Comparison of ENCODE assay signal across 8 mouse cellular contexts in the genomic region with DNA sequence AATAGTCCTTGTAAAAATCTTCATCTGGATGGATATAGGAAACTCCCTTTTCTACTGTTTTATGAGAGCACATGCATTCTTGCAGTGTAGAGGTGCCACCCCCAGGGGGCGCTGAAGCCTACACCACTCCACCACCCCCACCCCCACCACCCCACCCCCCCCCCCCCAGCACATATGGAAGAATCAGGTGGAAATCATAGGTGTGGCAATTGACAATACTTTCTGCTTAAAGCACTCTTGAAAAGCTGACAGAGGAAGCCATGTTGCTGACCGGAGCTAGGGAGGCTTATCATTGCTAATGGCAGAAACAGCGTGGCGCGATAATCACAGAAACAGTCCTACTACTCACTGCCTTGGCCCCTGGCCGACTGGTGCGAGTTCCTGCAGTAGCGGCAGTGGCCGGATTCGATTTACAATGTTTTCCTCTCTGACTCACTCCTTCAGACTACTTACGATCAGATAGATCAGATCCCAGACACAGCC.
DNase-seq lines count a peak whose midpoint lies in the region; ATAC-seq and TF ChIP-seq lines count a peak whose summit lies in the region.

No protein-coding gene starts in this region.

- 45% methylated on average over 11 of the region's 11 CpGs for WGBS in hindbrain, postnatal 0 days
- WGBS in hindbrain, embryonic 14.5 days = 53% methylated on average over 11 of the region's 11 CpGs
- 29% methylated on average over 11 of the region's 11 CpGs for WGBS in embryonic facial prominence, embryonic 14.5 days
- WGBS in liver, embryonic 13.5 days (ENCODE audit: insufficient replicate concordance) = 17% methylated on average over 11 of the region's 11 CpGs

- TF ChIP-seq CTCF in hindbrain, postnatal 0 days (IDR thresholded peaks at IDR 0.05; ENCODE audit: low read depth) = peak; percentile 33; the same call in 1 of the 2 replicates
- TF ChIP-seq CTCF in E14TG2a.4 (conservative IDR thresholded peaks at IDR 0.05; ENCODE audit: low read length) = peak; percentile 34

- ATAC-seq in hindbrain, postnatal 0 days = no peak
- no peak for ATAC-seq in hindbrain, embryonic 14.5 days (ENCODE audit: low FRiP score)
- no peak for ATAC-seq in embryonic facial prominence, embryonic 14.5 days (ENCODE audit: low read depth)
- no peak for ATAC-seq in liver, embryonic 13.5 days (ENCODE audit: low read depth)

- DNase-seq in hindbrain, postnatal 0 days (ENCODE audit: low spot score) = peak; percentile 42
- DNase-seq in hindbrain, embryonic 14.5 days (ENCODE audit: low spot score) = no peak
- DNase-seq in embryonic facial prominence, embryonic 14.5 days (ENCODE audit: low spot score) = no peak
- peak; percentile 44 to 69 for DNase-seq in heart, postnatal 36 days
- no peak for DNase-seq in liver, embryonic 13.5 days
- DNase-seq in thymus, postnatal 4 days = peak; percentile 72
- no peak for DNase-seq in right cerebral cortex, postnatal 36 days (ENCODE audit: low spot score in 2 of 2)

- H3K9ac ChIP-seq in hindbrain, postnatal 0 days (replicated peaks; ENCODE audit: low read length) = no peak overlapping the region
- H3K9ac ChIP-seq in hindbrain, embryonic 14.5 days = no peak overlapping the region
- H3K9ac ChIP-seq in embryonic facial prominence, embryonic 14.5 days (ENCODE audit: low read depth, low read length) = peak overlapping the region; percentile 19; the same call in 1 of the 2 replicates
- H3K9ac ChIP-seq in liver, embryonic 13.5 days = no peak overlapping the region

- no peaks in the 10 kb centered on the region for H3K27me3 ChIP-seq in hindbrain, postnatal 0 days (ENCODE audit: insufficient read depth, low read length)
- H3K27me3 ChIP-seq in hindbrain, embryonic 14.5 days (ENCODE audit: control insufficient read depth, insufficient read depth, low read length) = no peaks in the 10 kb centered on the region
- no peaks in the 10 kb centered on the region for H3K27me3 ChIP-seq in E14TG2a.4 (ENCODE audit: insufficient read depth, low read length)
- no peaks in the 10 kb centered on the region for H3K27me3 ChIP-seq in embryonic facial prominence, embryonic 14.5 days (replicated peaks; ENCODE audit: control insufficient read depth, insufficient read depth, low read length)
- H3K27me3 ChIP-seq in liver, embryonic 13.5 days = no peaks in the 10 kb centered on the region

- intact Hi-C loops in heart, postnatal 36 days (cut with DNase I) = loop anchor here (2.0 to 5.0 kb wide), 5 partner anchors 67 to 352 kb away; no protein-coding TSS in a partner anchor

- no peaks in the 10 kb centered on the region for H3K9me3 ChIP-seq in hindbrain, postnatal 0 days (ENCODE audit: low read length)
- no peaks in the 10 kb centered on the region for H3K9me3 ChIP-seq in hindbrain, embryonic 14.5 days (ENCODE audit: control insufficient read depth, low read length)
- no peaks in the 10 kb centered on the region for H3K9me3 ChIP-seq in E14TG2a.4 (ENCODE audit: low read length)
- H3K9me3 ChIP-seq in embryonic facial prominence, embryonic 14.5 days (ENCODE audit: control insufficient read depth, low read length) = no peaks in the 10 kb centered on the region
- H3K9me3 ChIP-seq in liver, embryonic 13.5 days (replicated peaks) = no peaks in the 10 kb centered on the region

- no peaks in the 10 kb centered on the region for H3K4me1 ChIP-seq in hindbrain, postnatal 0 days (ENCODE audit: insufficient read depth, low read length)
- H3K4me1 ChIP-seq in hindbrain, embryonic 14.5 days (replicated peaks; ENCODE audit: control insufficient read depth, insufficient read depth, low read length) = 0 out of 2 replicates have a peak, but pooled peaks cover 3% of the 10 kb centered on the region
- no peaks in the 10 kb centered on the region for H3K4me1 ChIP-seq in E14TG2a.4 (replicated peaks; ENCODE audit: low read depth, low read length)
- peaks cover 28% of the 10 kb centered on the region for H3K4me1 ChIP-seq in embryonic facial prominence, embryonic 14.5 days (ENCODE audit: control insufficient read depth, insufficient read depth, low read length)
- peaks cover 9% of the 10 kb centered on the region for H3K4me1 ChIP-seq in liver, embryonic 13.5 days (replicated peaks)

- H3K4me2 ChIP-seq in hindbrain, postnatal 0 days (ENCODE audit: low read depth, low read length) = no peak overlapping the region
- no peak overlapping the region for H3K4me2 ChIP-seq in hindbrain, embryonic 14.5 days (replicated peaks)
- peak overlapping the region; percentile 30 for H3K4me2 ChIP-seq in embryonic facial prominence, embryonic 14.5 days (ENCODE audit: low read depth, low read length)
- peak overlapping the region; percentile 46 for H3K4me2 ChIP-seq in liver, embryonic 13.5 days

- H3K4me3 ChIP-seq in hindbrain, postnatal 0 days (ENCODE audit: low read length) = no peak overlapping the region
- no peak overlapping the region for H3K4me3 ChIP-seq in hindbrain, embryonic 14.5 days (replicated peaks; ENCODE audit: low read length)
- H3K4me3 ChIP-seq in E14TG2a.4 (replicated peaks; ENCODE audit: low read length) = no peak overlapping the region
- H3K4me3 ChIP-seq in embryonic facial prominence, embryonic 14.5 days (ENCODE audit: low read depth, low read length) = no peak overlapping the region
- no peak overlapping the region for H3K4me3 ChIP-seq in liver, embryonic 13.5 days (replicated peaks)

- H3K27ac ChIP-seq in hindbrain, postnatal 0 days = no peak overlapping the region
- H3K27ac ChIP-seq in hindbrain, embryonic 14.5 days = no peak overlapping the region
- peak overlapping the region; percentile 40; the same call in 1 of the 2 replicates for H3K27ac ChIP-seq in embryonic facial prominence, embryonic 14.5 days (replicated peaks; ENCODE audit: low read depth, low read length)
- H3K27ac ChIP-seq in liver, embryonic 13.5 days = no peak overlapping the region

- H3K36me3 ChIP-seq in hindbrain, postnatal 0 days (ENCODE audit: insufficient read depth, low read length) = no peaks in the 10 kb centered on the region
- H3K36me3 ChIP-seq in hindbrain, embryonic 14.5 days (replicated peaks; ENCODE audit: control insufficient read depth, insufficient read depth) = no peaks in the 10 kb centered on the region
- no peaks in the 10 kb centered on the region for H3K36me3 ChIP-seq in E14TG2a.4 (ENCODE audit: insufficient read depth, low read length)
- no peaks in the 10 kb centered on the region for H3K36me3 ChIP-seq in embryonic facial prominence, embryonic 14.5 days (ENCODE audit: control insufficient read depth, insufficient read depth, low read length)
- H3K36me3 ChIP-seq in liver, embryonic 13.5 days = no peaks in the 10 kb centered on the region

Comparison
In these comparisons a context has a peak if more than half of its experiments do, and no peak if none do; other contexts are left out.
1. DNase-seq: peak in hindbrain, postnatal 0 days (single experiment), heart, postnatal 36 days (2 of 2) and thymus, postnatal 4 days (single experiment); none in hindbrain, embryonic 14.5 days (single experiment), embryonic facial prominence, embryonic 14.5 days (single experiment), liver, embryonic 13.5 days (single experiment) and right cerebral cortex, postnatal 36 days (0 of 2).
2. H3K4me2 ChIP-seq: peak in embryonic facial prominence, embryonic 14.5 days (single experiment) and liver, embryonic 13.5 days (single experiment); none in hindbrain, postnatal 0 days (single experiment) and hindbrain, embryonic 14.5 days (single experiment).